Mouse (Mus musculus) ovary, postnatal 36 days (tissue): ENCODE data around the gene Tktl2.

Experiments used
- DNase-seq: peaks from one replicate; pipeline ENCODE4 v3.0.0; 2022; ENCODE audit warnings: low spot score, mixed read lengths

Gene Tktl2

GRCm38 (mm10) chr8:66511537-66511936 lies at the start of gene Tktl2:
TSS of gene Tktl2 (plus strand) at chr8:66511756.
- no peak for DNase-seq

GRCm38 (mm10) chr8:66469821-66470220 lies 41.7 kb upstream of the Tktl2 start:
- no peak for DNase-seq

GRCm38 (mm10) chr8:66476880-66477279 lies 34.7 kb upstream of the Tktl2 start:
- DNase-seq = no peak

GRCm38 (mm10) chr8:66486084-66486763 lies 25.3 kb upstream of the Tktl2 start, which contains the start of gene Tma16:
TSS of gene Tma16 (minus strand) at chr8:66486530.
- peak; percentile 73 for DNase-seq

- DNase-seq = no peak
These were observed 23.0 kb upstream of the Tktl2 start for GRCm38 (mm10) chr8:66488556-66488955.

- no peak for DNase-seq
These were observed 20.9 kb upstream of the Tktl2 start for GRCm38 (mm10) chr8:66490624-66491023.

- DNase-seq = no peak
These were observed 17.1 kb upstream of the Tktl2 start for GRCm38 (mm10) chr8:66494496-66494895.

- peak; percentile 66 for DNase-seq
These were observed 15.8 kb upstream of the Tktl2 start for GRCm38 (mm10) chr8:66495726-66496125.

GRCm38 (mm10) chr8:66496998-66497577 lies 14.5 kb upstream of the Tktl2 start:
- DNase-seq = no peak

GRCm38 (mm10) chr8:66503381-66503780 lies 8.2 kb upstream of the Tktl2 start:
- DNase-seq = no peak

GRCm38 (mm10) chr8:66519149-66519548 lies 7.6 kb downstream of the Tktl2 start:
- no peak for DNase-seq

GRCm38 (mm10) chr8:66520576-66520975 lies 9.0 kb downstream of the Tktl2 start:
- DNase-seq = no peak

GRCm38 (mm10) chr8:66550092-66550491 lies 38.5 kb downstream of the Tktl2 start:
- no peak for DNase-seq
